Mouse (Mus musculus): ENCODE measurements around the gene Egf.

Egf gene

DNA sequence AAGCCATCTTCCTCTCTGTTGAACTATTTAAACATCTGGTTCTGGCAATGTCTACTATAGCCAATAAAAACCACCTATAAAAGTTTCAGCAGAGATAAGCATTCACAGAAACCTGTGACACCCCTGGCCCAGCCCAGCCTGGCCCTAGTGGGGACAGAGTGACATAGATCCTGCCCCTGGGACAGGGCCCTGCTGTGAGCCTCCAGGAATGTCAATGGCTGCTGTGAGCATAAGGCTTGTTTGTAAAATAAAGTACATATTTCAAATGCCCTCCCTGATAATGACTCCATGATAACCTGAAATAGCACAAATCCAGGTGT, 104.9 kb downstream of the Egf start:
- no peak for DNase-seq (ENCODE audit: low spot score)

DNA sequence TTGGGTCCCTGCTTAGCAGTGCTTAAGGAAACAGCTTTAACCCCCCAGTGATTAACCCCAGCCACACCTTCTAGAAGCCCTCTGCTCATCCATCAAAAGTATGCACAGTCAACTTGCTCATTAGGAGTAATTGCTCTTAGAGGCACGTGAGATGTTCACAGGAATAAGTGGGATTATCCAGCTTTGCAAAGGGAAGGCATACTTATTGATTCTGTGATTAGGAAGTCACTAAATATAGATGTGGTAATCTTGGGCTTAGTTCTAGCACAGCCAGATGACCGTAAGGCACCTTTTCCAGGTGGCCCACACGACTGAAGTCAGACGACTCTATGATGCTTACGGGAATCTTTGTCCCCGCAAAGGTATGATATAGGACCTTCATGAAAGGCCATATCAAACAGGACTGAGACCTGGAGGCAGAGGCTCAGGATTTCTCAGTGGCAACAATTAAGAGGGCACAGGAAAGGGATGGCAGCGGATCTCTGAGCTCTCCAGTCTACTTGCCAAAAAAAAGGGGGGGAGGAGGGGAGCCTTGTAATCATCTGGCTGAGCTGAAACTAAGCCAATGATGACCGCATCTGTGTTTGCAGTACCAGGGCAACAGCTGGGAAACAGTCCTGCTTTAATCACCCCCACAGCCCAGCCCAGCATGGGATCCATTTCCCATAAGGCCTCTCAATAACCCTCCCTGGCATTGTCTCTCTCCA, 105.4 kb downstream of the Egf start:
- DNase-seq (ENCODE audit: low spot score), result peak; percentile 37

- DNase-seq (ENCODE audit: low spot score), result no peak
These were observed 106.5 kb downstream of the Egf start for GRCm38 (mm10) chr3:129648598-129648997.

GRCm38 (mm10) chr3:129647312-129647711, 107.8 kb downstream of the Egf start:
- no peak for DNase-seq (ENCODE audit: low spot score)

DNA sequence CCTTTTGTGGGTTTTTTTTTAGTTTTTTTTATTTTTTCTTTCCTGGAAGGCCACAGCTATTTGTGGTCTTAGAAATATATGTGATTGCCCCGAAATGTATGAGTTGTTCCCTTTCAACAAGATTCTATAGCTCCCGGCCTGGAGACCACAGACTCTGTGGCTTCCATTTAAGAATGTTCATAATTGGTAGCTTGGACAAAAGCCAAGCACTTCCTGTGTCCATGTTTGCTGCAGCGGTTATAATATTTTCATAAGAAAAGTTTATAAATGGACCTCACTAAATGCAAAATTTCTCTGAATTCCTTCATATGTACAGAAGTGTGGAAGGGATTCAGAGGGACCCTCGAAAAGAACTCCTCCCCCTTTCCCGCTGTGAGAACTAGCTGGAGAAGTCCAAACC, 108.3 kb downstream of the Egf start:
- DNase-seq (ENCODE audit: low spot score), result no peak

GRCm38 (mm10) chr3:129645409-129645808, 109.7 kb downstream of the Egf start:
- DNase-seq (ENCODE audit: low spot score), result no peak

DNA sequence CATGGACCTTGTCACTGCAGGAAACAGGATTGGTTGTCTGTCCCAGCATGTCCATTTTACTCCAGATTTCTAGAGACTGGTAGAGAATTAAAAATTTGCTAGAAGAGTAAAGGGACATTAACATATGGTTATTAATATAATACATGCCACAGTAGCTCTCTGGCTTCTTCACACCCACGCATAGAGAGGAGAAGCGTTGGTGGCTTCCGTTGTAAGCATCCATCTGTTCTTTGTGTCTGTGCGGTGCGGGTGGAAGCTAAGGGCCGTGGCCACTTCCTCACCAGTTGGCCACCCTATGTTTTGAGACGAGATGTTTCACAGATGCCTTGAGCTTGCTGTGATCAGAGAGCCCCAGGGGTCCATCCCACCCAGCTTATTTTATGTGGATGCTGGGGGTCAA, 113.5 kb downstream of the Egf start:
- DNase-seq (ENCODE audit: low spot score), result no peak

DNA sequence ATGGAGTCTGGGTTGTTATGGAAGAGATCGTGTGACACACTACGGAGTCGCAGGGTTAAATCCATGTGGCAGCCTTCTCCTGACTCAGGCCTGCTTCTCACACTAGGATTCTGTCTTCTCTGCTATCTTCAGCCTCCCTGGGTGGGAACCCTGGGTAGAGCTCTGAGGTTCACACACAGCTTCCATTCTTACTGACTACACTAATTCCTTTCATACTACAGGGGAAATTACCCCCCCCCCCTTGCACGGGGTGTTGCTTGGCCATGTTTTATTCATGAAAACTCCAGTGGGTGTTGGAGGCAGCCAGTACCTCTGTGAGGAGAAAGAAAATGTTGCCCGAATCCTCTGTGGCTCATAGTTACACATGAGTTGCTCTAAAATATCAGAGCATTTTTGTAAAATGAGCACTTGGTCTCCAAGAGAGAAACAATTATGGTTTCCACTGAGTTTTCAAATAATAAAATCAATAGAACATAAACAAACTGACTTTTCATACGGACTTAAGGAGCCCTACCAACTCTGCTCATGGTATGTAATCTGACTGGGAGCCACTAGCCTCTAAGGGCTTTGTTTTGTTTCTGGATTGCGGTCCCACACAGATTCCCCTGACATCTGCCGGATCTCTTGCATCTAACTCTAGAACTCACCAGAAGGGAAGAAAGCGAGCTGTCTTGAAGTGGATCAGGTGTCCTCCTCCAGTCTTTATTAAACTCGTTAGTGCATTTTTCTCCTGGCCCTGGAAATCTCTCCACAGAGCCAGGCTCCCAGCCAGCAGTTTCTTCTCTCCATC, 114.7 kb downstream of the Egf start:
- no peak for DNase-seq (ENCODE audit: low spot score)

GRCm38 (mm10) chr3:129639701-129640100, 115.4 kb downstream of the Egf start:
- no peak for DNase-seq (ENCODE audit: low spot score)

GRCm38 (mm10) chr3:129637446-129637845, 117.7 kb downstream of the Egf start:
- DNase-seq (ENCODE audit: low spot score), result no peak

GRCm38 (mm10) chr3:129634260-129634901, 120.7 kb downstream of the Egf start:
- DNase-seq (ENCODE audit: low spot score), result peak; percentile 40

DNA sequence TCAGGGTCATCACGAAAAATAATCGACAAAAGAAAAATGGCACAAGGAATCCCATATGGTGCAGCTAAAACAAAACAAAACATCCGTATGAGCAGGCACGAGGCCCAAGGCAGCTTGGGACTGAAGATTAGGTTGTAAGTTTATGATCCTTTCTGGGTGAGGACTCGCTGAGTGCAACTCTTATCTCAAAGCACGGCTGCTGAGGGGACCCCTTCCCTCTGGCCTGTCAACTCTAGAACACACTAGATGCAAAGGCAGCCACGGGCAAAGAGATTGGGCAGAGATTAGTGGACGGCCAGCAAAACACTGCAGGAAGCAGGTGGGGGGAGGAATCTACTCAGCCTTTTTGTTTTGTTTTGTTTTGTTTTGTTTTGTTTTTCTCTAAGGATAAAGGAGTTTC, 121.6 kb downstream of the Egf start:
- DNase-seq (ENCODE audit: low spot score), result no peak

- no peak for DNase-seq (ENCODE audit: low spot score)
These were observed 123.3 kb downstream of the Egf start for GRCm38 (mm10) chr3:129631857-129632256.

GRCm38 (mm10) chr3:129631018-129631417, 124.1 kb downstream of the Egf start:
- DNase-seq (ENCODE audit: low spot score), result no peak

Measured in retina, embryonic 14.5 days (tissue).